Mouse (Mus musculus): ENCODE measurements around the gene Rftn2.
A peak's percentile ranks its signal among the peaks of the same experiment; 100 is the strongest.

- TF ChIP-seq POLR2A (IDR thresholded peaks at IDR 0.05; ENCODE audit: insufficient read length, low read depth) (no peak), USF1 (IDR thresholded peaks at IDR 0.05; ENCODE audit: low read depth) (no peak), CEBPB (IDR thresholded peaks at IDR 0.05; ENCODE audit: insufficient read depth, poor library complexity, severe bottlenecking) (no peak), MYOG (IDR thresholded peaks at IDR 0.05; ENCODE audit: control insufficient read depth in 1 of 3, insufficient read depth in 1 of 3, insufficient read length in 2 of 3, low read depth in 2 of 3) (no peak), MAX (IDR thresholded peaks at IDR 0.05; ENCODE audit: low read depth) (no peak), MYOD1 (IDR thresholded peaks at IDR 0.05; ENCODE audit: control insufficient read depth in 1 of 3, insufficient read length in 2 of 3, low read depth in 2 of 3) (peak in 2 of 3 experiments; percentile 31 to 38), TCF3 (IDR thresholded peaks at IDR 0.05; ENCODE audit: insufficient read length, low read depth) (no peak), TCF12 (IDR thresholded peaks at IDR 0.05; ENCODE audit: insufficient read depth, poor library complexity, severe bottlenecking) (no peak), E2F4 (IDR thresholded peaks at IDR 0.05; ENCODE audit: insufficient read depth) (no peak), POLR2AphosphoS2 (IDR thresholded peaks at IDR 0.05; ENCODE audit: insufficient read length, low read depth) (no peak)
Observed at GRCm38 (mm10) chr1:55133173-55133572, 93.4 kb downstream of the Rftn2 start.
